In the genomic region with DNA sequence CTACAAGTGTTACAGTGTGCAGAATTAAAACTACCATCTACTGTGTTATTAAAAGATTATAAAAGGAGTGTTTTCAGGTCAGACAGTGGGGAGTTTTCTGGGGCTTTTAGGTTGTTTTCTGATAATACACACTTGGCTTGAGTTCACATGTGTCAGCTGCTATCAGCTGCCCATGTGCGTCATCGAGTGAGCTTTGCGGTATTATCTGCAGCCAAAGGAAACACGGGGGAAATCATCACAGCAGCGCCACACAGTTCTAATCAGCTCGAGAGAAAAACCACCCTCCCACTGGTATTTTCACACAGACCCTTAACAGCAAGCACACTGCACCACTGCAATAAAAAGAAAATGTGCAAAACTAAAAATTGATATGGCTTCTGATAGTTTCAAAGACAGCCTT, we compare ENCODE assay signal across 8 mouse cellular contexts. TPM values are rescaled to one million over a fixed set of nuclear protein-coding genes. Genes with fewer than 3 reads are reported as not detected.
DNase-seq lines count a peak whose midpoint lies in the region; TF ChIP-seq lines count a peak whose summit lies in the region.

No protein-coding gene starts in this region.

- intact Hi-C loops in left cerebral cortex, postnatal 4 days (cut with DNase I), result no loop called here
- intact Hi-C loops in heart, postnatal 36 days (cut with DNase I), result no loop called here

- no peak for TF ChIP-seq CTCF in brain, embryonic 14.5 days (IDR thresholded peaks at IDR 0.05; ENCODE audit: borderline replicate concordance, extremely low read depth, insufficient read depth, insufficient read length)

- no peak for TF ChIP-seq POLR2A in brain, embryonic 14.5 days (IDR thresholded peaks at IDR 0.05; ENCODE audit: borderline replicate concordance, extremely low read depth, insufficient read depth, insufficient read length, poor library complexity, severe bottlenecking)

- peak; percentile 3 for DNase-seq in left cerebral cortex, postnatal 4 days
- no peak for DNase-seq in left cerebral cortex, adult 9 months (ENCODE audit: low spot score in 2 of 2)
- peak; percentile 62 for DNase-seq in brain, embryonic 14.5 days (ENCODE audit: low read depth)
- DNase-seq in heart, postnatal 36 days, result peak; percentile 18 to 33
- DNase-seq in natural killer cell, adult 2 months (ENCODE audit: low spot score in 2 of 2), result peak; percentile 73 to 83
- DNase-seq in gastrocnemius, adult 18-20 months (ENCODE audit: low spot score), result no peak
- DNase-seq in cerebellum, adult 11-12 months, result no peak
- DNase-seq in embryo, embryonic 10.5 days (ENCODE audit: low spot score), result no peak

RNA-seq across cellular contexts. Expression of gene Ahi1, which starts 45.3 kb away (rescaled TPM):
- 100 to 1,000 TPM; 191 to 231 TPM for total RNA-seq in left cerebral cortex, postnatal 4 days (2021)
- 136 and 152 TPM in 2 replicates for polyA plus RNA-seq in brain, embryonic 14.5 days (2012; rRNA removed)
- total RNA-seq in heart, postnatal 36 days (2021), result 1 to 10 TPM; 1.1 to 1.6 TPM
- under 1 TPM; 0.50 to 0.88 TPM for total RNA-seq in gastrocnemius, adult 18-20 months (2021)

Comparison
In these comparisons a context has a peak if more than half of its experiments do, and no peak if none do; other contexts are left out.
1. DNase-seq: peak in left cerebral cortex, postnatal 4 days (single experiment), brain, embryonic 14.5 days (single experiment), heart, postnatal 36 days (2 of 2) and natural killer cell, adult 2 months (2 of 2); none in left cerebral cortex, adult 9 months (0 of 2), gastrocnemius, adult 18-20 months (single experiment), cerebellum, adult 11-12 months (single experiment) and embryo, embryonic 10.5 days (single experiment).
2. RNA of gene Ahi1, which starts 45.3 kb away (total RNA-seq): 191 to 231 TPM in left cerebral cortex, postnatal 4 days; 1.1 to 1.6 TPM in heart, postnatal 36 days and 0.50 to 0.88 TPM in gastrocnemius, adult 18-20 months; every median in the first group is over 10 times any median in the second.